Mouse (Mus musculus) hindbrain, postnatal 0 days (tissue): ENCODE measurements at regions not wholly inside any gene's neighbourhood (a gene's known extent, or its start where the extent isn't known, plus 50 kb on each side); places are given as distances from the start of the nearest gene placed in this dataset.

Source experiments
- ATAC-seq: fragments of 200-750 bp; cut with Nextera tagmentation; 2 replicates; pipeline ENCODE4 v1.8.0; 2017; ENCODE audit warnings: mild to moderate bottlenecking, moderate TSS enrichment, moderate library complexity
- DNase-seq: peaks from one replicate; pipeline ENCODE4 v3.0.0-alpha.2; 2015; ENCODE audit warnings: low spot score
- H3K27ac ChIP-seq: fragments of 300-500 bp; sonication (generic); 2 replicates; pipeline ENCODE4 v1.5.1; 2014; ENCODE audit warnings: mild to moderate bottlenecking
- H3K27me3 ChIP-seq: fragments of 300-500 bp; sonication (generic); 2 replicates; pipeline ENCODE4 v1.6.1; 2014; ENCODE audit warnings: low read length, mixed read lengths; ENCODE audit not compliant: insufficient read depth
- H3K36me3 ChIP-seq: fragments of 300-500 bp; sonication (generic); 2 replicates; pipeline ENCODE4 v1.6.1; 2014; ENCODE audit warnings: low read length, mixed read lengths; ENCODE audit not compliant: insufficient read depth
- H3K4me1 ChIP-seq: fragments of 300-500 bp; sonication (generic); 2 replicates; pipeline ENCODE4 v1.6.1; 2014; ENCODE audit warnings: antibody characterized with exemption, low read length, mixed read lengths; ENCODE audit not compliant: insufficient read depth
- H3K4me2 ChIP-seq: fragments of 300-500 bp; sonication (generic); 2 replicates; pipeline ENCODE4 v1.6.1; 2014; ENCODE audit warnings: low read depth, mild to moderate bottlenecking, low read length, moderate library complexity, mixed read lengths
- H3K4me3 ChIP-seq: fragments of 300-500 bp; sonication (generic); 2 replicates; pipeline ENCODE4 v1.5.1; 2014; ENCODE audit warnings: low read length
- H3K9ac ChIP-seq: fragments of 300-500 bp; sonication (generic); replicated peaks from 2 replicates; pipeline ENCODE4 v1.6.1; 2014; ENCODE audit warnings: mild to moderate bottlenecking, low read length, moderate library complexity, mixed read lengths
- H3K9me3 ChIP-seq: fragments of 300-500 bp; sonication (generic); 2 replicates; pipeline ENCODE4 v1.6.1; 2016; ENCODE audit warnings: low read length, mixed read lengths
- CTCF ChIP-seq: IDR thresholded peaks from 2 replicates; pipeline ENCODE4 v1.5.1; 2016; ENCODE audit warnings: antibody characterized with exemption, control low read depth, low read depth
- WGBS: fragments of 180-500 bp; shearing (Covaris S2); extraction: QIAGEN DNeasy Blood & Tissue Kit; methylation state at CpG from one replicate; pipeline ENCODE4 v1.1.7; 2014; 5-methylcytosine and 5-hydroxymethylcytosine counted together

DNA sequence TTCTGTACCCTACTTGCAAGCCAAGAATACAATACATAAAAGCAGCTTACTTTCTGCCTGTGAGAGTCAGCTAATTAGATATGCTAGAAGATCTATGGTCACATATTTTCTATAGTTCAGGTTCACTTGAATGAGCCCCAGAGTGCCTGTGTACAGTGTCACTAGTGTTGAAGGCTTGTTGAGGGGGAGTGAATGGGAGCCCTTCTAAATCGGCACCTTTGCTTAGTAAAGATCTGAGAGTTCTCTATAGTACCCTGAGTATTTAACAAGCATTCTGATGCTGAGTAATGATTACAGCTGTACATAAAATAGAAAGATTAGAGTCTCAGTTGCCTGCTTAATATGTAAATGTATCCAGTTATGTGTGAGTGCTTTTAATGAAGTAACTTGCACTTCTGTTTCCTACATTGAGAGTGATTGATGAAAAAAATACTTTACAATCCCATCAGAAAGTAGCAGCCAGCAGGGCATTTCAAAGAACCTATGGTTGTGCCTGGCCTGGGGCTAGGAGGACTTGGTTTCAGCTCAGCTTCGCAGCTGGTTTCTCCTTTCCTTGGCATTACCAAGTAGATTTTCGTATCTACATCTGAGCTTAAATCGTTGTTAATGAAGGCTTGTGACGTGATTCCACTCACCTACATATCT is 136.8 kb upstream of the Tex13c2 start:
- H3K9ac ChIP-seq: no peak overlapping the region
- no peaks in the 10 kb centered on the region for H3K9me3 ChIP-seq
- no peaks in the 10 kb centered on the region for H3K4me1 ChIP-seq
- ATAC-seq (no peak), DNase-seq (no peak)
- H3K36me3 ChIP-seq: no peaks in the 10 kb centered on the region
- no peak for TF ChIP-seq CTCF
- no peak overlapping the region for H3K4me2 ChIP-seq
- no peak overlapping the region for H3K27ac ChIP-seq
- no peaks in the 10 kb centered on the region for H3K27me3 ChIP-seq
- H3K4me3 ChIP-seq: no peak overlapping the region
- 63% methylated on average over 5 of the region's 5 CpGs for WGBS

DNA sequence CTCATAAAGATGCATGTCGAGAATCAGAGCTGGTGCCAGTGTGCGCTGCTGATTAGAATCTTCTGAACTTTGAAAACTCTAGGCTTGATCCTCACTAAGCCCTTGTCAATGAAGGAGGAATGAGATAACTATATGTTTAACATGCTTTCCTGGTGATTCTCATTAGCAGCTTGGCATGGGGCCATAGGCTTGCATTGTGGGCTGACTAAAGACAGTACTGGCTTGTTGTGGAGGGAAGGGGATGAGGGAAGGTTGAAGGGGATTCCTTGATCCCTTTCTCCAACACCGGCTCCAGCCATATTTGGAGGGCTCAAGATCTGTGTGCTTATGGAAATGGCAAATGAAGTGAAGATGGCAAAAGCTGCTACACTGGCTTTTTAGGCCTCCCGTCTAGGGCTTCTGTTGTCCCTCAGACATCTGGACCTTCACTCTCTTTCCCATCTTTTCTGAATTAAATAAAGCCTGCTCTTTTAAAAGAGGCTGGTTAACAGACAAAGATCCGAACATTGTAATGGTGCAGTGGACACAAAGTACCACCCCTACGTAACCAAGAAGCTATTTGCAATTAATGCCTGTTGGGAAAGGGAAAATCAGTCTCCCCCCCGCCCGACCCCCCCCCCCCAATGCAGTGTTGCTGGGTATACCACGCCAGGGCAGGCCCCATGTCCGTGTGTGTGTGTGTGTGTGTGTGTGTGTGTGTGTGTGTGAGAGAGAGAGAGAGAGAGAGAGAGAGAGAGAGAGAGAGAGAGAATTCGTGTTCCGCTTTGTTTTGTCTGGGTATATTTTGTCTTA is 129.9 kb upstream of the Tex13c2 start:
- Histone ChIP-seq H3K9ac (no peak overlapping the region), H3K9me3 (no peaks in the 10 kb centered on the region), H3K4me2 (peak overlapping the region; percentile 51), H3K4me1 (no peaks in the 10 kb centered on the region), H3K4me3 (peak overlapping the region; percentile 24; the same call in 1 of the 2 replicates), H3K27ac (no peak overlapping the region), H3K27me3 (no peaks in the 10 kb centered on the region), H3K36me3 (no peaks in the 10 kb centered on the region)
- WGBS: 35% methylated on average over 12 of the region's 12 CpGs
- TF ChIP-seq CTCF: no peak
- DNase-seq: no peak
- no peak for ATAC-seq

DNA sequence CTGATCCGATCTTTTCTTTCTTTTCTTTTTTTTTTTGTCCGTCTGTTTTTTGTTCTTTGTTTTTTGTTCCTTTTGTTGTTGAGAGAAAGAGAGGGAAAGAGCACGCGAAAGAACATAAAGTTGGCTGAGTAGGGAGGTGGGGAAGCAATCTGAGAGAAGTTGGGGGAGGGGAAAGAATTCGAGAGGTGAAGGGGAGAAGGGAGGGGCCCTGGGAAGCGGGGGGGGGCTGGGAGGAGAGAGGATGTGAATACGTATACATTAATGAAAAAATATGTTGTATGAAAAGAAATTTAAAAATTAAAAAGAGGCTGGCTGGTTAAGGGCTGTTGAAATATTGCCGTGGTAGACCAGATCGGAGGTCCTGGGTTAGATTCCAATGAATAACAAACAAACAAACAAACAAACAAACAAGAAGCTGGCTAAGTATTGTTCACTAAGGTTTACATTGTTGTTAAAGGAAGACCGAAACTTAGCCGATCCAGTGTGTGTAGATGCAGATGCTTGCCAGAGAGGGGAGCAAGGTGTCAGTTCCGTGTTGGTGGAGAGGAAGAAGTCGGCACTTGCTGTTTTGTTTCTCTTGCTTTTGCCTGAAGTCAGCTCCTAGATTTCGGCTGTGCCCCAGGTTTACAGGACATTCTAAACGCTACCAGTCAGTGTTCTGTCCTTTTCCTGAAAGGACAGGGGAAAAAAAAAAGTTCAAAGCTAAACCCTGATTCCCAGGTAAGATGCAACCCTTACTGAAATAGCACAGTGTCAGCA is 129.1 kb upstream of the Tex13c2 start:
- Histone ChIP-seq H3K4me1 (no peaks in the 10 kb centered on the region), H3K9ac (0 out of 2 replicates have a peak overlapping the region, but pooled peaks have one; percentile 17)
- TF ChIP-seq CTCF: peak; percentile 52

DNA sequence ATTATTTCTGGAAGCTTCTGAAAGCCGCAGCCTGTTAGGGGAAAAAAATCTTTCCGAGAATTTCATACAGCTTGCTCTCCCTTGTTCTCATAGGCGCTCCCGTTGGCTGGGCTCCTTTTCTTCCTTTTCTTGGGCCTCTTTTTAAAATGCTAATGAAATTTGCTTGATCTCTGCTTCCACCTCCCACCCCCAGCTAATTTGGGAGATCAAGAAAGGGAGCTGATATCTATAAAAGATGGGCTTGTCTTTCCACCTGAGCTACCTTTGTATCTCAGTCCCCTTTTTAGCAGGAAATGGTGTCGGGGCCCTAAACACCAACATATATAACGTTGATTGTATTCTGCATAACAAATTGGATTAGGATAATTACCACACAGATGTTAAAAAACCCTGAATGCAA is 128.5 kb upstream of the Tex13c2 start:
- no peak for TF ChIP-seq CTCF
- H3K9me3 ChIP-seq: no peaks in the 10 kb centered on the region
- ATAC-seq (peak; percentile 19; the same call in 1 of the 2 replicates), DNase-seq (peak; percentile 15)
- no peak overlapping the region for H3K9ac ChIP-seq
- H3K4me3 ChIP-seq: peak overlapping the region; percentile 24
- H3K27ac ChIP-seq: peak overlapping the region; percentile 64
- H3K4me1 ChIP-seq: no peaks in the 10 kb centered on the region
- H3K27me3 ChIP-seq: no peaks in the 10 kb centered on the region
- no peaks in the 10 kb centered on the region for H3K36me3 ChIP-seq
- H3K4me2 ChIP-seq: peak overlapping the region; percentile 51
- 29% methylated on average over 6 of the region's 6 CpGs for WGBS

More for the DNA sequence above, 129.1 kb upstream of the Tex13c2 start:
- 27% methylated on average over 15 of the region's 15 CpGs for WGBS
- Histone ChIP-seq H3K4me3 (peak overlapping the region; percentile 24), H3K27ac (peak overlapping the region; percentile 64), H3K9me3 (no peaks in the 10 kb centered on the region), H3K4me2 (peak overlapping the region; percentile 51), H3K36me3 (no peaks in the 10 kb centered on the region), H3K27me3 (no peaks in the 10 kb centered on the region)
- ATAC-seq (peak; percentile 65), DNase-seq (peak; percentile 70)

DNA sequence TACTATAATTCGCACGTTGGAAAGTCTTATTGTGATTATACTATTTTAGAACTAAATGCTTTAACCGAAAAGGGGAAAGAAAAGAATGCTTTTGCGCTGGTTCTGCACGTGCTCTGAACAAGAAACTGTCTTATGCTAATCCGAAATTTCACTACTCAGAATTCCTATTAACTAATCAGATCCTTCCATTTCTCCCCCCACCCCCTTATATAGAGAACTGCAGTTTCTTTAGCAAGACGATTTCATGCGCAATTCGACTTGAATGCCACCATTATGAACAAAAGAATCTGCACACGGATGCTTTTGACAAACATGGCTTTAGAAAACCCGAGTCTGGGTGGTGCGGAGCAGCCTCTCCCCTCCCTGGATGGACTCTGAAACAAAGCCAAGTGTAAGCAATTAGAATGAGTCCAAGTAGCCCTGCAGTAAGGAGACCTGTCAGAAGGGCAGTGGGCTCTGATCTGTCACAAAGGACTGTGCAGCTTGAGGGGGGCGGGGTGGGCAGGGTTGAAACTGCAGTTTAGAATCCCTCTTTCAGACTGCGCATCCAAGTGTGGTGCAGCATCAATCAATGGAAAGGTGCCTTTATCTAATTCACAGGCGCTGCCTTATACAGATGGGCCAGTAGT is 128.0 kb upstream of the Tex13c2 start:
- TF ChIP-seq CTCF: no peak
- ATAC-seq (peak; percentile 94), DNase-seq (peak; percentile 72)
- Histone ChIP-seq H3K4me1 (no peaks in the 10 kb centered on the region), H3K4me3 (no peak overlapping the region; the same call in 1 of the 2 replicates), H3K27me3 (no peaks in the 10 kb centered on the region), H3K27ac (peak overlapping the region; percentile 64; the same call in 1 of the 2 replicates), H3K4me2 (peak overlapping the region; percentile 51), H3K36me3 (no peaks in the 10 kb centered on the region), H3K9ac (0 out of 2 replicates have a peak overlapping the region, but pooled peaks have one; percentile 13), H3K9me3 (no peaks in the 10 kb centered on the region)
- 27% methylated on average over 15 of the region's 15 CpGs for WGBS

DNA sequence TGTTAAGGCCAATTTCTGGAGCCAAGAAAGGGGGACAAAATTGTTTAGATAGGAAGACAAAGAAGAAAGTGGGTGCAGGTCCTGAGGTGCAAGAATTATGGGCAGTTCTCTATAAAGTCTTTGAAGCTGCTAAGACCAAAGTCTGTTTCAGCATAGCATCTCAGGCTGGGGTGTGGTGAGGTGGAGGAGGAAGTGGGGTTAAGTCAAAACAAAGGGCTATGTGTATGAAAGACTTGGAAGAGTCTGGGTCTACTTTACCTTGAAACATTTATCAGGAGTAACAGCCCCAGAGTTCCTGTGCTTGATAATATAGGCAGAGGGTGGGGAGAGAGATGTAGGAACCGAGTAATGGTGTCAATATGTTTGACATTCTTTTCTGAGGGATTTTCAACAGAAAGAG is 125.4 kb upstream of the Tex13c2 start:
- ATAC-seq (no peak), DNase-seq (no peak)
- Histone ChIP-seq H3K27ac (no peak overlapping the region), H3K36me3 (no peaks in the 10 kb centered on the region), H3K4me2 (no peak overlapping the region), H3K4me3 (no peak overlapping the region), H3K27me3 (no peaks in the 10 kb centered on the region), H3K9me3 (no peaks in the 10 kb centered on the region), H3K9ac (no peak overlapping the region), H3K4me1 (no peaks in the 10 kb centered on the region)
- 75% methylated on average over 1 of the region's 1 CpGs for WGBS
- TF ChIP-seq CTCF: no peak
